16 mouse cellular contexts compared by ENCODE assay signal in the genomic region with DNA sequence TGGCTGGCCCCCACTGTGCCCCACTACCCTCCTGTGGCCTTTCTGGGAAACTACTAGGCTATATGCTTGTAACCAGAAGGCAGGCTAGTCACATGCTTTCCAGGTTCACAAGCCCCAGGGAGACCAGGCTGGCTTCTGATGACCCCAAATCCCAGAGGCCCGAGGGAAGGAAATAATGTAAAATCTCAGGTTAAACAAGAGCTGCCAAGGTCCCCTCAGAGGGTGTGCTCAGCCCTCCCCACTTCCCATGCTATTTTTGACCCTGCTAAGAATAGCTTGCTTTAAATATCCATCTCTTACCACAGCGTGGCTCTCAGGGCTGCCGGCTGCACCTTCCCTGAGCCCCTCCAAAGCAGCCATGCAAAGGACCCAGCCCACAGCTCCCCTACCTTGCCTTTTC.
A peak's percentile ranks its signal among the peaks of the same experiment; 100 is the strongest.
DNase-seq lines count a peak whose midpoint lies in the region; ATAC-seq lines count a peak whose summit lies in the region.
"Had no signal": no experiment of that assay in that cellular context is flagged by ENCODE, and none has a peak within 500 bp of the region (broad histone marks: within the 10 kb centered on the region; RNA-seq: fewer than 3 reads in every experiment).

No protein-coding gene starts in this region.

- H3K4me3 ChIP-seq in kidney, embryonic 15.5 days (replicated peaks): no peak overlapping the region
- no peak overlapping the region; the same call in 1 of the 2 replicates for H3K4me3 ChIP-seq in heart, embryonic 16.5 days (ENCODE audit: low read length)
- no peak overlapping the region for H3K4me3 ChIP-seq in forebrain, embryonic 14.5 days (ENCODE audit: low read depth, low read length)

- peak; percentile 52 for DNase-seq in gastrocnemius, adult 18-20 months (ENCODE audit: low spot score)
- no peak for DNase-seq in gastrocnemius, postnatal 25 days
- DNase-seq in kidney, adult 18-20 months: no peak
- DNase-seq in brain, adult 2 months (ENCODE audit: low read depth, low spot score): peak; percentile 64
- DNase-seq in Muller cell, postnatal 12 days (ENCODE audit: inconsistent ontology term): no peak
- no peak for DNase-seq in forebrain, embryonic 14.5 days (ENCODE audit: low spot score)
- DNase-seq: adrenal gland, postnatal 10 days; B cell, adult 2 months; cerebellum, postnatal 36 days; kidney, postnatal 4 days; liver; lung, embryonic 14.5 days; thymus, adult 18-20 months had no signal

- no peak for ATAC-seq in kidney, embryonic 15.5 days (replicated peaks; ENCODE audit: low FRiP score)
- peak; percentile 90 for ATAC-seq in heart, embryonic 16.5 days (replicated peaks; ENCODE audit: extremely low read depth, insufficient read depth, low FRiP score)
- ATAC-seq in forebrain, embryonic 14.5 days: no peak
- ATAC-seq: forebrain, embryonic 16.5 days had no signal

- H3K9me3 ChIP-seq in kidney, embryonic 15.5 days (replicated peaks): no peaks in the 10 kb centered on the region
- no peaks in the 10 kb centered on the region for H3K9me3 ChIP-seq in heart, embryonic 16.5 days (replicated peaks; ENCODE audit: control insufficient read depth, low read length)
- H3K9me3 ChIP-seq in forebrain, embryonic 14.5 days (replicated peaks; ENCODE audit: control insufficient read depth, low read length): no peaks in the 10 kb centered on the region

- no peaks in the 10 kb centered on the region for H3K27me3 ChIP-seq in kidney, embryonic 15.5 days
- H3K27me3 ChIP-seq in heart, embryonic 16.5 days (ENCODE audit: control insufficient read depth, insufficient read depth, low read length): no peaks in the 10 kb centered on the region
- no peaks in the 10 kb centered on the region for H3K27me3 ChIP-seq in forebrain, embryonic 14.5 days (replicated peaks; ENCODE audit: control insufficient read depth, insufficient read depth, low read length)

- no peak overlapping the region for H3K9ac ChIP-seq in kidney, embryonic 15.5 days
- peak overlapping the region; percentile 55; the same call in 1 of the 2 replicates for H3K9ac ChIP-seq in heart, embryonic 16.5 days (ENCODE audit: low read length)
- H3K9ac ChIP-seq in forebrain, embryonic 14.5 days (ENCODE audit: low read length): no peak overlapping the region
- H3K9ac ChIP-seq: lung, embryonic 14.5 days had no signal

- 0 out of 2 replicates have a peak overlapping the region, but pooled peaks have one; percentile 27 for H3K27ac ChIP-seq in kidney, embryonic 15.5 days
- peak overlapping the region; percentile 91 for H3K27ac ChIP-seq in heart, embryonic 16.5 days (ENCODE audit: low read length)
- no peak overlapping the region for H3K27ac ChIP-seq in forebrain, embryonic 14.5 days (ENCODE audit: low read depth, low read length)

- 71% methylated on average over 3 of the region's 3 CpGs for WGBS in kidney, embryonic 15.5 days
- 13% methylated on average over 3 of the region's 3 CpGs for WGBS in heart, embryonic 16.5 days
- 90% methylated on average over 3 of the region's 3 CpGs for WGBS in forebrain, embryonic 14.5 days

- peaks cover 73% of the 10 kb centered on the region for H3K36me3 ChIP-seq in kidney, embryonic 15.5 days
- H3K36me3 ChIP-seq in heart, embryonic 16.5 days (ENCODE audit: control insufficient read depth, insufficient read depth): peaks cover 37% of the 10 kb centered on the region
- peaks cover 59% of the 10 kb centered on the region for H3K36me3 ChIP-seq in forebrain, embryonic 14.5 days (ENCODE audit: control insufficient read depth, insufficient read depth, low read length)

- H3K4me2 ChIP-seq in kidney, embryonic 15.5 days: no peak overlapping the region
- peak overlapping the region; percentile 50 for H3K4me2 ChIP-seq in heart, embryonic 16.5 days (ENCODE audit: low read depth, low read length)
- H3K4me2 ChIP-seq in forebrain, embryonic 14.5 days (ENCODE audit: low read length): no peak overlapping the region
- H3K4me2 ChIP-seq: lung, embryonic 14.5 days had no signal

- H3K4me1 ChIP-seq in kidney, embryonic 15.5 days: 0 out of 2 replicates have a peak, but pooled peaks cover 4% of the 10 kb centered on the region
- peaks cover 44% of the 10 kb centered on the region for H3K4me1 ChIP-seq in heart, embryonic 16.5 days (ENCODE audit: control insufficient read depth, insufficient read depth, low read length)
- H3K4me1 ChIP-seq in forebrain, embryonic 14.5 days (ENCODE audit: control insufficient read depth, insufficient read depth, low read length): no peaks in the 10 kb centered on the region

Comparison
In these comparisons a context has a peak if more than half of its experiments do, and no peak if none do; other contexts are left out.
1. DNase-seq: peak in gastrocnemius, adult 18-20 months (single experiment) and brain, adult 2 months (single experiment); none in gastrocnemius, postnatal 25 days (single experiment), kidney, adult 18-20 months (single experiment), Muller cell, postnatal 12 days (single experiment) and forebrain, embryonic 14.5 days (single experiment).